Mouse (Mus musculus): ENCODE results near the gene Ccdc152. TPM values are rescaled to one million over a fixed set of nuclear protein-coding genes. Genes with fewer than 3 reads are reported as not detected.

Gene Ccdc152
- total RNA-seq (2021): not detected
- long read RNA-seq, experiment 1: 0 reads
- long read RNA-seq, experiment 2: 0 reads

DNA sequence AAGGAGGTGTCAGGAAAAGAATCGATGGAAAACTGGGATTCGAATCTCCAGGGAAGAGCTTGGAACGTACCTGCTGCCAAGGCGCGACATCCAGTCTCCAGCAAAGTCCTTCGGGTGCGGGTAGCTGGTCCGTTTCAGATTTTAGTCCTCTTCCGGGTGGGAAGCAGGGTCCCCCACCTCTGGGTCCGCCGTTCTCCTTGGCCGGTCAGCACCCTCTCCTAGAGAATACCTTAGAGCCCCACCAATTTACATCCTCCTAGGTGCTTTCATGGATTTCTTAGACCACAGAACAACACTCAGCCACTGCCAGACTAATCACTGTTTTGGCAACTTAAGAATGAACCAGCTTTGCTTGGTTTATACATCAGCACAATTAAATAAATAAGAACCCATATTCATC, at the start of gene Ccdc152:
TSS of gene Ccdc152 (minus strand) at position 101 of the 400 bp plus-strand sequence.
- no peak for DNase-seq

DNA sequence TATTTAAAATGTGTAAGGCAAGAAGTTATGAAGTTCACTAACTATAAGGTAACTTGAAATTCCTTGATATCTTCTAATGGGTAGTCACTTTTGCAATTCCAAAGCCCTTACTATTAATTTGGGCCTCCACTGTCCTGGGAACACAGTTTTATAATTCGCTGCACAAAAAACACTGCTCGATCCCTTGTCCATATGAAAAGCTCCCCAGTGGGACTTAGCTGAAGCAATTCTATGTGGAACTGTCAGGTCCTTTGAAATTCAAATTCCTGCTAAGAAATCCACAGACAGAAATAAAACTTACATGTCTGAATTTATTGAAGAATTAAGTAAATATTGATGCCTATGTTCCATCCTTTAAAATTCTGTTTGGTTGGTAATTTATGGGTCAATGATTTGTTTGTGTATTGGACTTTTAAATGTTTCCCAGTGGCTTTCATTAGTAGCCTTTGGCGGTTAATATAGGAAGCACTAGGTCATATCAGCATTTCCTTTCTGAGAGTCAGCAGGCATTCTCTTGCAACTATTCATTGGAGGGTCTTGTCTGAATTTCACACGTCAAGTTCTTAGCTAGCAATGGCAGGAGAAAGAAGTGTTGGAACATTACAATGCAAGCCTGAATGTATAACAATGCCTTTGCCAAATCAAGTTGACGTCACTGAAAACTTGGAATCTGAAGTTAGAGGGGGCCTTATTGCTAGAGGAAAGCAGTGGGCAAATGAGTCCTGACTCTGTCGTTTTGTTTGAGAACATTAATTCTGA, 46.2 kb upstream of the Ccdc152 start:
- no peak for DNase-seq

DNA sequence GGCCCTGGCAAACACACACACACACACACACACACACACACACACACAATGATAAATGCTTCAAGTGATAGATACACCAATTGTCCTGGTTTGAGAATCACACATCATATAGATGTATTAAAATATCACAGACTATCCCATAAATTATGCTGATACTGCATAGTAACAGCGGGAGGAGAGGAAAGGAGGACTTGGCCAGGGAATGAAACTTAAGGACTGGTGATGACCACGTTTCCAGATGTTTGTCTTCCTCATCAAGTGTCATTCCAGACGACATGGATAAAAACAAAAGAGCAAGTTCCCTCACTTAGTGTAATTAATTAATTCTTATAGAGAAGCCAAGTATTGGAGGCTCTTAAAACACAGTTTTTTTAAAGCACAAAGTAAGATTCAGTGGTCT, 43.4 kb upstream of the Ccdc152 start:
- DNase-seq: no peak

DNA sequence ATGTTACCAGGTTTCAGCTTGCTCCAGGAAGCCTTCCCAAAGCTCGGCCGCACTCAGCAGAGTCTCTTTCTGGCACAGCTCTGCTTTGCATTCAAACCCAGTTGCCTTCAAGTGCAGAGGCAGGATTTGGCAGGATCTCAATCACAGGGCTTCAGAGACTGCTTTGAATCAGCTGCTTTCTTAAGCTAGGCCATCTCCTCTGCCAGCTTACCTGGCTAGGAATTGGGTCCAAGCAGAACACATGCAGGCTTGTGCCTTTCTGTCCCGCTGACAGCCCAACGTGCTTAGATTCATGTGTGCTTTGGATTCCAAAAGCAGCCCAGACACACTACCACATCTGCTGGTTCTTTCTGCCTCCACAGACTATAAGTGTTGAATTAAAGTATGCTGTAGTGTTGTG, 41.2 kb upstream of the Ccdc152 start:
- DNase-seq: peak; percentile 10

DNA sequence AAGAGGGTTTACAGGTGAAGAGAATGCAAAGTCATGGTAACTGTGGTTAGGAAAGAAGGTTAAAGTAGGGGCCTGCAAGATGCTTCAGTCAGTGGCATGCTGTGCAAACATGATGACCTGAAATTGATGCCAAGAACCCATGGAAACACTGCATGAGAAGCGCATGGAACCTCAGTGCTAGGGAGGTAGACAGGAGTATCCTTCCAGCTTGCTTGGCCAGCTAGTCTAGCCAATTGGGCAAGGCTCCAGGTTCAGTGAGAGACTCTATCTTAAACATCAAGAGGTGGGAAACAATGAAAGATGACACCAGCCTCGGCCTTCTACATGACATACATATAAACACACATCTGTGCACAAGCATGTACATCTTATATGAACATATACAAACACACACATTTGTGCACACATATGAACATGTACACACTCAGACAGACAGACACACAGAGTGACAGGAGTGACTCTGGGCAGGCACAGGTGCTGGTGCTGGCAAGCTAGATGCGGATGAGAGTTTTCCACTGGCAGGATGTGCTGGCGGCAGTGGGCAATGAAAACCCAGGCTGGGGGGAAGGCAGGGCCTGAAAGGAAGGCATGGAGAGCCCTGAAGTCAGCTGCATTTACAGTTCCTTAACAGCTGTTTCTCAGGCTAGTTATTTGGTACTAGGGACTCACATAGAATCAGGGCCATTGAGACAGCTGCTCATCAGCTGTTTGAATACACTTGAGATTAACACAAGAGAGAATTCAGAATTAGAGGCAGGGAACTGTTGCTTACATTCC, 38.7 kb upstream of the Ccdc152 start:
- peak; percentile 37 for DNase-seq

DNA sequence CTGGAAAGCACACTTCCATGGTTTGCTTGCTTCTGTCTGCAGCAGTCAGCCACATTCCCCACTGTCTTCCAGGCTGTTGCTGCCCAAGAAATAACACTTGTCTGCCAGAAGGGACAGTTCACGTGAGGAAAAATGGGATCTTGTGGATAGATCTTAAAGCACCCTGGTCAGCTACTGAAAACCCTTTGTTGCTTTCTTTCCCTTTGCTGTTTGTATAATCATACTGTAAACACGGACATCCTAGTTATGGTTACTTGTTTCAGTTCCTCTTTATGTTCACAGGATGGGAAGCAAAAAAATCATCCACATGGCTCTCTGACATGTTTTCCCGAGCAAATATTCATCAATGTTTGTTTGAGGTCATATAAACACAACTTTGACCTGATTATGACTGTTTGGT, 36.5 kb upstream of the Ccdc152 start:
- DNase-seq: no peak

DNA sequence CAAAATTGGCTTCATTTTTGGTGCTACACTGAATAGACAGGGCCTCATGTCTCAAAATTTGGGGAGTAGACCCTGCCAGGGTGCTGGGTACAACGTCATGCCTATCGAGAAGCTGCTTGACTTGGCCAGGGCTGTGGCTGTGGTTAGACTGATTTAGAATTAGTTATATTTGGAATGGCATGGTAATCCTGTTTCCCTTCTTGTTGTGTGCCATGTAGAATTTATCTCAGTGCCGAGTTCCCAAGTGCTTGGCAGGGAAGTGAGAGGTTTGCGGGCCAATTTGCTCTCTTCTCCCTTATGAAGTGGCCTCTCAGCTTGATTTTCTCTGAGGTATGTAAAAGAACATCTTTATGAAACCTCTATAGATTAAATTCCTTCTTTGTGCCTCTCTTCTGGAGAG, 29.2 kb upstream of the Ccdc152 start:
- DNase-seq: peak; percentile 41

DNA sequence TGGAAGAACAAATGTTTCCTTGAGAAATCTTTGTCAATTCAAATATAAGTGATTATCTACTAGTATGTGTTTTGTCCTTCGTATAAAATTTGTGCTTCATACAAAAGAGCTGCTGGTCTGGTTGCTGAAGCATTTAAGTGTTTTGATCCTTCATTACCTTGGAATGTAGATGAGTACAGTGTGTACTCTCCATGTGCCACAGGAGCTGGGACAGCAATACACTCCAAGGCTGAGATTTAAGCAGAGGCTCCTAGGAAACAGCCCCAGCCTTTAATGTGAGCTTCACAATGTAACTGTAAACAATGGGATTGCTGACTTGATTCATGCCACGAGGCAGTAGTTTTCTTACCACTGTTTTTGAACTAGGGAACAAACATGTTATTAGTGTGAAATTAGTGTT, 28.5 kb upstream of the Ccdc152 start:
- DNase-seq: no peak

DNA sequence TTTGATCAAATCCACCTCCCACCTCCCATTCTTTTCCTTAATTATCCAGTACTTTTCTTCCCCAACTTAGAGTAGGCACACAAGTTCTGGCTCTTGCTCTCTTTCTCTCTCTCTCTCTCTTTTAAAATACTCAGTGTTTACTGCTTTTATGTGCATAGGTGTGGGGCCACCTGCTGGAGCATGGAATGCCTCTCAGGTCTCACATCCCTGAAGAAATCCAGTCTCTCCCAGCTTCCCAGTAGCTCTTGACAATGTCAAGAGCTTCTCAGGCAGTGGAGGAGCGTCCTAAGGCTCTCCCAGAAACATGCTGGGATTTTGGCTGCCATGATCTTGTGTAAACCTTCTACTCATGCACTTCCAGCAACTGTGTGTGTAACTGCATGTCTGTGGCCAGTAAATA, 27.0 kb upstream of the Ccdc152 start:
- no peak for DNase-seq

DNA sequence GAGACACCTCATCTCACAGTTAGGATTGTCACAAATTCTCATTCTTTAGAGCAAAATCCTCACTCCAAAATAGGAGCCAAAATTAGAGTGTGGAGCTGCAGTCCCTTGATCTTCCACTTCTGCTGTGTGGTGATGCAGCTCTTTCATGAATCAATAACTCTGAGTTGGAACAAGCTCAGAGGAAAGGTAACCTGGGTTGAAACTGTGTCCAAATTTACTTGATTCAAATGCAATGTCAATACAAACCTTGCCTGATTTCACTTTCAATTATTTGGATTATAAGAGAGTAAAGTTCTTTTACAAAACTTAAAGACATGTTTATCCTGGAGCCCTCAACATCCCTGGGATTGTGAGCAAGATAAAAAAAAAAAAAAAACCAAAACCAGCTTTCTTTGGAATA, 19.7 kb upstream of the Ccdc152 start:
- no peak for DNase-seq

DNA sequence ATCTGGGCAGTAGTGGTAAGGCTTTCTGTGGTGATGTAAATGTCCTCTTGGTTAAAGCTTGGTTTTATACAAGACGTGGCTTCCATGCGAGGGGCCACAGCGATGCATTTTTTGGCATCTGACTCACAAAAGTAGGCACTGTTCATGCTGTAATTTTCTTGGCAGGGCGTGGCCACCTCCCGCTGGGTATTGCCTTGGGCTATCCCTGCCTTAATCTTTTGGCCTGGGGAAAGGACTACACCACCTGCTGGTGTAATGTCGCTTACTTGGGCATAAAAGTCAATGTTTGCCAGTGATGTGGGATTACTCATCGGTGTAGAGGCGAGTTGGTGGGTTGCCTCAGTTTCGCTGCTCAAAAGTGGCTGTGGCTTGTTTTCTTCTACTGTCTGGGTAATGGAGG, 16.6 kb upstream of the Ccdc152 start:
- DNase-seq: no peak

DNA sequence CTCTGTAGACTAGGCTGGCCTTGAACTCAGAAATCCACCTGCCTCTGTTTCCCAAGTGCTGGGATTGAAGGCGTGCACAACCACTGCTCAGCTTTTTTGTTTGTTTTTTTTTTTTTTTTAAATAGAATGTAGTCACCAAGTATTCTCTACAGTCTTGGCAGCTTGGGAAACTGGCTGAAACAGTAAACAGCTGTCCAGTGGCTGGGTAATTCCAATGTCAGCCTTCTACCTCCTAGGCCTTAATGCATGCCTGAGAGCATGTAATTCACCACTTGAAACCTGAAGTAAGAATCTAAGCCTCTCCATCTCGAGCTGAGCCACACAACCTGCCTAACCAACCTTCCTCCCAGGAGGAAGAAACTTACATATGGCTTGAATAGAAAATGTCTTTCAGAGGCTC, 13.3 kb upstream of the Ccdc152 start:
- DNase-seq: no peak

DNA sequence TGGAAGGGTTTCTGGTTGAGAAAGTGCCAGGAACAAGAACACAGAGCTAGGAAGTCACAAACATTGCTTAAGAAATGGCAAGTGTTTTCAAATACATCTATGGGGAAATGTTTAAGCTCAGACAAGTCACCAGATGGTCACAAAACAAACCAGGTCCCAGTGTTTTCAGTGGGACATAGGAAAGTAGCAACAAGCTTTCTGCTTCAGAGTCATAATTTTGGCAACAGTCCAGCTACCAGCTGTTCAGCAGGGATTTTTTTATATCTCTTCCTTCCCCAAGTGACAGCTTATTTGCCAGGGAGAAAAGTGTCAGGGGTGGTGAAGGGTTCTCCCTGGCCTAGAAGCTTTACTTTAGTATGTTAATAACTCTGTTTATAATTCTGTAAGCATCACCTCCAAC, 9.6 kb upstream of the Ccdc152 start:
- no peak for DNase-seq

DNA sequence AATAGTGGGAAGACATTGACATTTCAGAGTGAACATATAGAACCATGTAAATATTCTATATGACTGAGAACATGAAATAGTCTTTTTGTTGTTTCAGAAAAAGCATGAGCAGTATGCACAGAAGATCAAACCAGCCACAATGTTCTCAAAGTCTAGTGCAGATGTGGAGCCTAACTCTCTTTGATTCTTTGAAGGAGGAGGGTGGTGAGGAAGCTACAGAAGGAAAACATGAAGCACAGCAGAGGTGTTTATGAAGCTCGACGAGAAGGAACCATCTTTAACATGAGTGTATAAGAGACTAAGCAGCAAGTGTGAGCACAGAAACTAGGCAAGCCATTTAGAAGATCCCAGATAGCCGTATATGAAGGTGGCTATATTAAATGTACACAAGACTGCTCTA, 6.5 kb upstream of the Ccdc152 start:
- DNase-seq: no peak

DNA sequence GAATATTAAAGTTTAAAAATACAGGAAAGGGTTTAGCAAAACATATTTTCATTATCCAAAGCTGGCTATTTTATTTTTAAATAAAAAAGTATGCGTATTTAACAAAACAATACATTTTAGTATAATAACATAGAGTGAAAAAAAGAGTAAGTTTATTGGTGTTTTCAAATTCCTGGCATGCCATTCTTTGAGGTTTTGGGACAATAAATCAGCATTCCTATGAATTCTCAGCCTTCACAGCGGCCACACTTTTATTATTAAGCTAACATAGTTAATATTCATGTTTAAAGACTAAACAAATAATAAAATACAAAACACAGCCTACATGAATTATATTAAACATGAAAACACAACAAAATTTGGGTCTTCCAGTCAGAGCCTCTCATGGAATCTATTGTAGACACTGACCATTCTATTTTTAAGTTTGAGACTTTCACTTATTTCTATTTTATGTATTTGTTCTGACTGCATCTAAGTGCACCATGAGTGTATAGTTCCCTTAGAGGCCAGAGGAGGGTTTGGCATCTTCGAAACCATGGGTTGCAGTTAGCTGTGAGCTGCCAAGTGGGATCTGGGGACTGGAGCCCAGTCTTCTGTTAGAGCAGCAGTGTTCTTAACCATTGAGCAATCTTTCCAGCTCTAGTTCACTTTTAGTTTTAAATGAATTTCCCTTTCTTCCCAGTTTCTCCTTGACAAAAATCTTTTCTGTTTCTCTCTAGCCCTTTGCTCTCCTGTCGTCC, 2.8 kb downstream of the Ccdc152 start:
- DNase-seq: no peak

DNA sequence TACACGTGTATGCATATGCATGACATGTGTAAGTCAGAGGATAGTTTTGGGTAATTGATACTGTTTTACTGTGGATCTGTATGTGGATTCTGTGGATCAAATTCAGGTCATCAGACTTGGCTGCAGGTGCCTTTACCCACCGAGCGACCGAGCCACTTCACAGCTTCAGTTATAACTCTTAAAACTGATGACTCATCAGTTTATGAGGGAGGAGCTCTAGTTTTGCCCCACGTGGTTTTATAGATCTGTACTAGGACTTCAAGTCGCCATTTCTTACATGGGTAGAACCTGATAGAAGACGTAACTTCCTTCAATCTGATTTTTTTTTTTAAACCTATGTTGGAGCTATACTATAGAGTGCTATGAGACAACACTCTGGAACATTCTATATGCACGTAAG, 5.7 kb downstream of the Ccdc152 start:
- no peak for DNase-seq

DNA sequence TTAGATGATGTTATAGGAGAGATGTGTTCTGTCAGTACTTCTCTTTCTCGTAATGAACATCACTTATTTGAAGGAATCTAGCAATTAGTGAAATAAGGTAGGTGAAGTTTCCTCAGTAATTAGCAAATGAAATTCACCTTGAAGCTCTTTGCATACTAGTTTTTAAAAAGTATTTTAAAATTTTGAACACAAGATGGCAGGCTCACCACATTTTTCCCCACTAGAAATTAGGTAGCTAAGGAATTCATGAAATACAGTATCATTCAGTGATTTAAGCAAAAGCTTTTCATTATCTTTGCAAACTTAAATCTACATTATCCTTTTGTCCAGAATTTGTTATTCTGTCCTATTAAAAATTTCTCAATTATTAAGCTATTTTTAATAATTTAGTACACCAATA, 7.3 kb downstream of the Ccdc152 start:
- DNase-seq: no peak

DNA sequence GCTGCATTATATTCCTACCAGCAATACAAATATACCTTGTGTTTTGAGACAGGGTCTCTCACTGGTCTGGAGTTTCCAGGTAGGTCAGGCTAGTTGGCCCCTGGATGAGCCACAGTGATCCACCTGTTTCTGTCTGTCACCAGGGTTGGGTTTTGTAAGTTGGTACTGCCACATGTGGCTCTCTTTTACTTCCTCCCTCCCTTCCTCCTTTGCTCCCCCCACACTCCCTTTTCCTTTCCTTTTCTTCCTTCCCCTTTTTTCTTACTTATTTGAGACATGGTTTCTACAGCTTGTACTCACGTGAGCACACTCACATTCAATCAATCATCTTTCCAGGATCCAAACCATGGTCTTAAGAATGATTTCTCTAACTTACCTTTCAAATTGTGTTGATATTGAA, 9.8 kb downstream of the Ccdc152 start:
- no peak for DNase-seq

DNA sequence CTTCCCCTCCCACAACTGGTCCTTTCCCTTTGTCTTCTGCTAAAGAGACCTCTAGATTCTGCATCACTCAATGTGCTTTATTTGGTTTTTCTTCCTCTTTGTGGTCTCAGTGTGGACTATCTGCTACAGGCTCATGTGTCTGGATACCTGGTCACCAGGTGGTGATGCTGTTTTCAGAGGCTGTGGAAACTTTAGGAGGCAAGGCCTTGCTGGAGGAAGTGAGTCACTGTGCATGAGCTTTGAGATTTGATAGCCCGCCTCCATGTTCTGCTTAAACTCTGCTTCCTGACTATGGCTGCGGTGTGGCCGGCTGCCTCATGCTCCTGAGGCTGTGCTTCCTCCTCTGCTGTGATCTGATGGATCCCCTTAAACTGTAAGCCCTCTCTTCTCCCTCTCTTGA, 12.9 kb downstream of the Ccdc152 start:
- no peak for DNase-seq

DNA sequence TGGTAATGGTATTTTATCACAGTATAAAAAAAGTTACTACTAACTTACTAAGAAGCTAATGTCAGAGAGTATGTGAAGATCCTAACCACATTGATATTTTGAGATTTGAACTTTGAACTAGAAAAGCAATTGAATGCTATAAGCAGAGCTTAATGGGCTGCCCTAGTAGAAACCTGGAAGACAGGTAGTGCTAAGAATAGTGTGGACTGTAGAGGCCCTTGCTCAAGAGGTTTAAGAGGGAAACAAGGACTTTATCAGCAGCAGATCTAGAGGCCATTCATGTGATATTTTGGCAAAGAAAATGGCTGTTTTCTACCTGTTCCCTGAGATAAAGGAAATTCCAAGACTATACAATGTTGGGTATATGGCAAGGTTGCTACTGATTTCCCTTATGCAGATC, 17.3 kb downstream of the Ccdc152 start:
- DNase-seq: no peak

DNA sequence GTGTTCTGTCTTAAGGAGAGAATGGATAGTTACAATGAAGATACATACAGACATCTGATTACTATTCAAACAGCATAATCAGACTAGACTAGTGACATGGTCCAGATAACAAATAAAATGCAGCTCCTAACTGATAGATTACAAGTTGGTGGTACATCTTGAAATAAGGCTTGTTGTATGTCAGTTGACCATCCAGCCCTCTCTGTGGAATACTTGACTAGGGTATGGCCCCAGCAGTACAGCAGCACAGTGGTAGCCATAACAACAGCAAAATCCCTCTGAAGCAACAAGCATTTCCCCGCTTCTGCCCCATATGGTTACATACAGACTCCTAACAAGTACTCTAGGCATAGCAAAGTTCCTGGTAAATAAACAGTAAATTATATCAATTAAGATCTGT, 21.6 kb downstream of the Ccdc152 start:
- DNase-seq: no peak

DNA sequence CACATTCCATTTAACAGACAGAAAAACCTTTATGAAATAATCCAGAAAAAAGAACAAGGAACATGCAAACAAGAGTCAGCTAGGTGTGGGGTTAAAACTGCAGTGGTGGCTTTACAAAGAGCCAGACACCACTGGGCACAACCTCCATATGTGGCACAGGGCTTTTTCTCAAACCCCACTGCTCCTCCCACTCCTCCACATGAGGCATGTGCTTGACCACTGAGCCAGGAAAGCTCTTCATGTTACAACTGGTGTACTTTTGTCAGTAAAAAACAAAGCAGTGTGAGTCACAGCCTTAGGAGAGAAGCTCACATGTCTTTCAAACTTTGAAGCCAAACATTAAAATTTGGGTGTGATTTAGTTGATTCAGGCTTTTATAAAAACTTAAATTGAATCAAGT, 22.1 kb downstream of the Ccdc152 start:
- DNase-seq: no peak

DNA sequence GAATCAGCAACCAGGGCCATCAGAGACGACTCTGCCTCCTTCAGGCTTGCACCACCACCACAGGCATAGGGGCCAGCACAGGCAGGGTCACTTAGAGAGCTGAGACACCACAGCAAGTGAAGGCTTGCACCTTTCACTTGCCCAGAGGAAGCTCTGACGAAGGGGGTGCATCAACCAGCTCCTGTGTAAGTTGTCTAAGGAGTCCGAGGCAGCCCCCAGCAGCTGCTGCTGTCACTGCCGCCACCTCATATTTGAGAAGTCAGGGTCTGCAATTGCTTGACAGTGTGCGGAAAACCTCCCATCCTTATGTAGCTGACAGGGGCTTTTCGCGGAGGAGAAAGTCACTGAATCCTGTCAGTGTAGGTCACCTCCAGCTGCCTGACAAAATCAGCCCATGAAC, 24.1 kb downstream of the Ccdc152 start:
- DNase-seq: no peak
